Mouse (Mus musculus): Measurements from ENCODE around the gene Gnb3.

DNA sequence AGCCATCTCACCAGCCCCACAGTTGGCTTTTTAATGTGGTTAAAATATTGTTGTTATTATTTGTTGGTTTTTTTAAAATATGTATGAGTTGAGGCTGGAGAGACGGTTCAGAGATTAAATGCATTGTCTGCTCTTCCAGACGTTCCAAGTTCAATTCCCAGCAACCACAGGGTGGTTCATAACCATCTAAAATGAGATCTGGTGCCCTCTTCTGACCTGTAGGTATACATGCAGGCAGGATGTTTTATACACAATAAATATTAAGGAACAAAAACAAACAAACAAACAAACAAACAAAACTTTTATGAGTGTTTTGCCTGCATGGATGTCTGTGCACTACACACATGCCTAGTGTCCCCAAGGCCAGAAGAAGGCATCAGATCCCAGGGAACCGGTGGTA, 37.0 kb downstream of the Gnb3 start:
- TF ChIP-seq CTCF (conservative IDR thresholded peaks at IDR 0.05; ENCODE audit: insufficient read depth, insufficient read length, low read depth, low read length) (no peak), POLR2A (IDR thresholded peaks at IDR 0.05; ENCODE audit: low read depth, low read length) (no peak)

All from kidney, adult 2 months (tissue).